Mouse (Mus musculus) heart, embryonic 12.5 days (tissue): Measurements from ENCODE around the gene Uhrf2. TPM values are rescaled to one million over a fixed set of nuclear protein-coding genes. Genes with fewer than 3 reads are reported as not detected.

Experiments
- ATAC-seq: fragments of 200-750 bp; cut with Nextera tagmentation; 2 replicates; pipeline ENCODE4 v1.8.0; 2017; ENCODE audit warnings: moderate TSS enrichment, moderate library complexity; ENCODE audit not compliant: insufficient number of reproducible peaks, low FRiP score
- H3K27ac ChIP-seq: fragments of 300-500 bp; sonication (generic); 2 replicates; pipeline ENCODE4 v1.5.1; 2016; ENCODE audit warnings: mild to moderate bottlenecking, moderate library complexity; ENCODE audit not compliant: poor library complexity, severe bottlenecking
- H3K27me3 ChIP-seq: fragments of 300-500 bp; sonication (generic); replicated peaks from 2 replicates; pipeline ENCODE4 v1.6.1; 2016; ENCODE audit warnings: mild to moderate bottlenecking, moderate library complexity
- H3K36me3 ChIP-seq: fragments of 300-500 bp; sonication (generic); 2 replicates; pipeline ENCODE4 v1.6.1; 2016; ENCODE audit warnings: mild to moderate bottlenecking, moderate library complexity
- H3K4me1 ChIP-seq: fragments of 300-500 bp; sonication (generic); replicated peaks from 2 replicates; pipeline ENCODE4 v1.6.1; 2016; ENCODE audit warnings: mild to moderate bottlenecking
- H3K4me2 ChIP-seq: fragments of 300-500 bp; sonication (generic); 2 replicates; pipeline ENCODE4 v1.6.1; 2016; ENCODE audit warnings: mild to moderate bottlenecking, moderate library complexity
- H3K4me3 ChIP-seq: fragments of 300-500 bp; sonication (generic); 2 replicates; pipeline ENCODE4 v1.5.1; 2016; ENCODE audit warnings: mild to moderate bottlenecking
- H3K9ac ChIP-seq: fragments of 300-500 bp; sonication (generic); 2 replicates; pipeline ENCODE4 v1.6.1; 2016; ENCODE audit warnings: mild to moderate bottlenecking, moderate library complexity
- H3K9me3 ChIP-seq: fragments of 300-500 bp; sonication (generic); replicated peaks from 2 replicates; pipeline ENCODE4 v1.6.1; 2016; ENCODE audit warnings: mild to moderate bottlenecking, moderate library complexity
- WGBS: fragments of 180-500 bp; shearing (Covaris S2); methylation state at CpG from one replicate; pipeline ENCODE4 v1.1.7; 2016; 5-methylcytosine and 5-hydroxymethylcytosine counted together
- polyA plus RNA-seq: library from polyadenylated mRNA; unstranded; fragments of >200 nt; fragmentation: Nextera tagmentation; extraction: Ambion mirVana; gene quantifications from 2 replicates; pipeline ENCODE4 v1.2.1, GENCODE M21; 2016

Uhrf2 gene
- 61.6 and 68.4 TPM in 2 replicates for polyA plus RNA-seq

- Histone ChIP-seq H3K9me3 (no peaks in the 10 kb centered on the region), H3K4me1 (peaks cover 17% of the 10 kb centered on the region), H3K4me3 (peak within 1 kb of the TSS; percentile 81), H3K9ac (peak within 1 kb of the TSS; percentile 98), H3K4me2 (peak within 1 kb of the TSS; percentile 82), H3K27me3 (peaks cover 6% of the 10 kb centered on the region; the same call in 1 of the 2 replicates), H3K27ac (peak within 1 kb of the TSS; percentile 94), H3K36me3 (0 out of 2 replicates have a peak, but pooled peaks cover 3% of the 10 kb centered on the region)
- peak; percentile 97 for ATAC-seq
- 2% methylated on average over 74 of the region's 74 CpGs for WGBS
These were observed at the start of gene Uhrf2 for GRCm38 (mm10) chr19:30029894-30030635. TSS of gene Uhrf2 (plus strand) at chr19:30030513.

DNA sequence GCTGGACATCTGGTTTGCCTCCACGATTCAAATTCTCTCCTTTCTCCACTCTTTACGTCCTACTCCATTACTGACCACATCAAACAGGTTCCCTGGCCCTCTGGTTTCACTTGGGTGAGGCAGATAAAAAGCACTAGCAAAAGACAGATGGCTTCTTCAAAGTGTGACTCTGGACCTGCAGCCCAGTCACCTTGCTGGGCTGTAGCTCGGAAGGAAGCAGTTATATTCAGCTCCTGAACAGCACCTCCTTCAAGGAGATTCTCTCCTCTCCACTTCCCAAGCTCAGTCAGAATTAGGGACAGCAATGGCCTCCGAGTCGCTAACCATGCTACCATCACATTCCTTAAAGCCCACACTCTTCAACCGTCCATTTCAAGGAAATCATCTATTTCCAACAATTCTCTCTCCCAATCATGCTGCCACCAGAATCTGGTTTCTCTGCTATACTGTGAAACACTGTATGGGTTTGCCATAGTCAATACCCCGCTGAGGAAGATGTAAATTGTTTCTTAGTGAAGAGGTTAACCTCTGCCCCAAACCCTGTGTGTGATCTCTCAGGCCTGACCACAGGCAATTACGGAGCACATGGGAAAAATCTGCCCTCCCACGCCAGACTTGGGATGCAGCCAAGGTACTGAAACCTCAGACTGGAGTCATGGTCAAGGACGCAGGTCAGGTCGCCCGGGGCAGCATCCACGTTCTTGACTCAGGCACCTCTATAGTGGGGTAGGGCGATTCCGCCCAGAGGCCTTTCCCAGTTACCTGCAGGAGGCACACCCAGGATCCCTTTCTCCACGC lies 45.9 kb upstream of the Uhrf2 start:
- Histone ChIP-seq H3K27me3 (no peaks in the 10 kb centered on the region), H3K9ac (no peak overlapping the region), H3K4me2 (no peak overlapping the region), H3K36me3 (no peaks in the 10 kb centered on the region), H3K9me3 (no peaks in the 10 kb centered on the region), H3K4me3 (no peak overlapping the region), H3K4me1 (no peaks in the 10 kb centered on the region), H3K27ac (no peak overlapping the region)
- ATAC-seq: no peak
- 74% methylated on average over 16 of the region's 16 CpGs for WGBS

GRCm38 (mm10) chr19:29986464-29987091 lies 43.7 kb upstream of the Uhrf2 start:
- Histone ChIP-seq H3K9ac (no peak overlapping the region), H3K4me2 (peak overlapping the region; percentile 18; the same call in 1 of the 2 replicates), H3K27ac (no peak overlapping the region), H3K27me3 (no peaks in the 10 kb centered on the region), H3K4me3 (no peak overlapping the region), H3K9me3 (no peaks in the 10 kb centered on the region), H3K36me3 (no peaks in the 10 kb centered on the region), H3K4me1 (no peaks in the 10 kb centered on the region)
- WGBS: 56% methylated on average over 12 of the region's 12 CpGs
- ATAC-seq: no peak

DNA sequence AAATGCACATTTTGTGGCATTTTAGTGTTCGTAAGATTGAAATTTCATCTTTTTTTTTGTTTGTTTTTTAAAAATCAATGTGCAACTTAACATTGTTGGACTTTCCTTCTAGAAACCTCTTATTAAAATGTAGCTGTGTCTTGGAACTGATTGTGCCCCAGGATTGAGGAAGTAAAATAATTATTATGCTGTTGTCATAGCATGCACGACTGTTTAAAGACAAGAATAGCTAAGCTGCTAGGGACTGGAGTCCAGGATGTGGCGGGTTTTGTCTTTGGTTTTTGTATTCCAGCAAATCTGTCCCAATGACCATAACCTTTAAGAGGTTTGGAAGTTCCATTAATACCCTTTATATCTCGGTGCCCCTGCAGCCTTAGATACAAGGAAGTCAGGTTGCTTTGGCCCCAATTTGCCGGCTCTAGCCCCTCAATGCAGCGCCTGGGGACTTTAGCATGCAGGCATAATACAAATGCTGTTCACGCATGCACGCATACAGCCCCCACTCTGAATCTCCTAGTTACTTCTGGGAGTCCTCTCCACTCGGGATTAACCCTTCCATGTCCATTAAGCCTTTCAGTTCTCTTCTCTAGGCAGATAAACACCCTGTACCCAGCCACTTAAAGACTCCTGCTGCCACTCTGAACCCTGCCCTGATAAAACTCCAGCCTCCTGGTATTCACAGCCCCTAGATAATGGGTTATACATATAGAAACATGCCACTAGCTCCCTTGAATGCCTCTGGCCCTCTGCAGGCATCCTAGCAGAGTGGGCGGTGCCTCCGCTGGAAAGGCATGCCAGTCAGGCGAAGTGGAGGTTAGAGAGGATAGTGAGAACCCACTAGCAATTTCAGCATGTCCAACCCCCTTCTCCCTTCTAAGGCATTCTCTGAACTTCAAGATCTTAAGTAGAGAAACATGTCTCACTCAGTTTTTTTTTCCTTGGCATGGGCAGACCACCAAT lies 29.6 kb upstream of the Uhrf2 start:
- H3K9ac ChIP-seq: no peak overlapping the region
- H3K4me3 ChIP-seq: no peak overlapping the region
- no peak overlapping the region for H3K27ac ChIP-seq
- H3K9me3 ChIP-seq: no peaks in the 10 kb centered on the region
- no peak overlapping the region for H3K4me2 ChIP-seq
- H3K4me1 ChIP-seq: peaks cover 7% of the 10 kb centered on the region; the same call in 1 of the 2 replicates
- ATAC-seq: no peak
- 70% methylated on average over 12 of the region's 12 CpGs for WGBS
- H3K36me3 ChIP-seq: no peaks in the 10 kb centered on the region
- H3K27me3 ChIP-seq: no peaks in the 10 kb centered on the region

DNA sequence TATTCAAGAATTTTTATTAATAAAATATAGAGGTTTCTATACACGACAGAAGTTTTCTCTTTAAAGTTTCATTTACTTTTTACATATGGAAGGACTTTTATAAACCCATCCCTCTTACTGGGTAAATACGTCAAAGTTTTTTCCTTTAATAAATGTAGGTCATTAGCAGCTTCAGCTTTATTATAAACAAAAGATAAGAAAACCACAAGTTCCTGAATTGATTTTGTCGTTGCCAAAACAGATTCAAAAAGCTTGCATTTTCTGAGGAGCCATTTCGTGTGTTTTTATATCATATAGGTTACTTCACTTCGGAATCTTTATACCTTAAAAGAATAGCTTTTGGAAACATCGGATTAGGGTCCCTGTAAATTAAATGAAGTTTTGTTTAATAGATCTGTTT lies 28.8 kb upstream of the Uhrf2 start:
- Histone ChIP-seq H3K27ac (no peak overlapping the region), H3K4me2 (no peak overlapping the region), H3K27me3 (no peaks in the 10 kb centered on the region), H3K4me1 (peaks cover 7% of the 10 kb centered on the region; the same call in 1 of the 2 replicates), H3K9ac (no peak overlapping the region), H3K4me3 (no peak overlapping the region), H3K9me3 (no peaks in the 10 kb centered on the region), H3K36me3 (no peaks in the 10 kb centered on the region)
- WGBS: 74% methylated on average over 6 of the region's 6 CpGs
- no peak for ATAC-seq

GRCm38 (mm10) chr19:30003621-30004020 lies 26.7 kb upstream of the Uhrf2 start, which contains the start of gene Trpd52l3:
TSS of gene Trpd52l3 (plus strand) at chr19:30003790.
- ATAC-seq: no peak
- Histone ChIP-seq H3K4me3 (no peak within 1 kb of the TSS), H3K4me1 (peaks cover 7% of the 10 kb centered on the region; the same call in 1 of the 2 replicates), H3K9me3 (no peaks in the 10 kb centered on the region), H3K27ac (no peak within 1 kb of the TSS), H3K36me3 (no peaks in the 10 kb centered on the region), H3K9ac (no peak within 1 kb of the TSS), H3K27me3 (no peaks in the 10 kb centered on the region), H3K4me2 (no peak within 1 kb of the TSS)
- 89% methylated on average over 9 of the region's 9 CpGs for WGBS

GRCm38 (mm10) chr19:30006371-30006770 lies 23.9 kb upstream of the Uhrf2 start:
- WGBS: 60% methylated on average over 3 of the region's 3 CpGs
- Histone ChIP-seq H3K9me3 (no peaks in the 10 kb centered on the region), H3K9ac (no peak overlapping the region), H3K4me3 (no peak overlapping the region), H3K27ac (no peak overlapping the region), H3K27me3 (no peaks in the 10 kb centered on the region), H3K4me2 (no peak overlapping the region), H3K36me3 (no peaks in the 10 kb centered on the region), H3K4me1 (no peaks in the 10 kb centered on the region)
- ATAC-seq: no peak

DNA sequence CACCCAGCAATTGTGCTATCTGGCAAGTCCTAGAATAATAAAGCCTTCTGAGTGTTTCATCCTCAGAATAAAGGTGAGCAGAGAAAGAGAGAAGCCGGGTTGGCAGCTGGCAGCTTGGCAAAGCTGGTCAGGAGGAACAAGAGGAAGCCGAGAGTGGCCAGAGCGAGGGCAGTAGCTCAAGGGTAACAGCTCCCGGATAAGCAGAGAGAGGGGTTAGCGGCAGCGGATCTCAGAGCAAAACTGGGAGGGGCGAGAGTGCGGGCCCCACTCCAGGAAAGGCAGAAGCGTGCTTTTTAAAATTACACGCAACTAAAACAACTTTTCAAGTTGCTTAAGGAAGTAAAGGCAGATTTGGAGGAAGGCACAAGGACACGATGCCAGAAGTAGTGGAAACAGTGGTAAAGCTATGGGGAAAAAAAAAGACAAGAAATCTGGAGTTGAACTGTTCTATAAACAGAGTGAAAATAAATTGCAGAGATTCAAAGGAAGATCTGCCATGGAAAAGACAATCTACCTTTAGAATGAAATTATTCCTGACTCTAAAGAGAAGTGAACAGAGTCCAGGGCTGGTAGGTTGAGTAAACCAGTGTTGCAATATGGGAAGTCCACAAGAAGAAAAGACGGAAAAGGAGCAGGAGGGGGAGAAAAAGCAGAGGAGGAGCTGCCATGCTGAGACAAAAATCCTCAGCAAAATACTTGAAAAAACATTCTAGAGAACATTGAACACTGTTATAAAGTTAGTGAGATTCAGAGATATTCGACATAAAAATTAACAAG lies 19.6 kb upstream of the Uhrf2 start:
- Histone ChIP-seq H3K27me3 (0 out of 2 replicates have a peak, but pooled peaks cover 2% of the 10 kb centered on the region), H3K9ac (no peak overlapping the region), H3K27ac (no peak overlapping the region), H3K4me3 (no peak overlapping the region), H3K4me1 (0 out of 2 replicates have a peak, but pooled peaks cover 3% of the 10 kb centered on the region), H3K36me3 (no peaks in the 10 kb centered on the region), H3K4me2 (peak overlapping the region; percentile 20), H3K9me3 (no peaks in the 10 kb centered on the region)
- WGBS: 60% methylated on average over 13 of the region's 13 CpGs
- ATAC-seq: no peak

DNA sequence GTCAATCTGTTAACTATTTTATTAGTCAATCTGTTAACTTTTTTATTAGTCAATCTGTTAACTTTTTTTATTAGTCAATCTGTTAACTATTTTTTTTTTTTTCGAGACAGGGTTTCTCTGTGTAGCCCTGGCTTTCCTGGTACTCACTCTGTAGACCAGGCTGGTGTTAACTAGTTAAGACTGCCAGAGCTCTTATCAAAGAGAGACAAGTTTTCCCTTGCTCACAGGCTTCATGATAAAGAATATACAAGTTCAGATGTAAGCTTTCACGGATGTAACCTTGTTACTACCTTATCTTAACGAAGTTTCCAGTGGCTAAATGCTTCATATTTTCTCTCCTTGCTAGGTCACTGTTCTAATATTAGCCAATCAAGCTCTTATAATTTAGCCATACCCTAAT lies 16.0 kb upstream of the Uhrf2 start:
- Histone ChIP-seq H3K9me3 (no peaks in the 10 kb centered on the region), H3K4me3 (no peak overlapping the region), H3K27me3 (0 out of 2 replicates have a peak, but pooled peaks cover 2% of the 10 kb centered on the region), H3K27ac (no peak overlapping the region), H3K4me1 (0 out of 2 replicates have a peak, but pooled peaks cover 3% of the 10 kb centered on the region), H3K4me2 (no peak overlapping the region), H3K36me3 (no peaks in the 10 kb centered on the region), H3K9ac (no peak overlapping the region)
- ATAC-seq: no peak
- WGBS: 46% methylated on average over 3 of the region's 3 CpGs
